Mouse (Mus musculus) liver, embryonic 12.5 days (tissue): Measurements from ENCODE around the gene Egln2. TPM values are rescaled to one million over a fixed set of nuclear protein-coding genes. Genes with fewer than 3 reads are reported as not detected.
A peak's percentile ranks its signal among the peaks of the same experiment; 100 is the strongest.

Experiments
- ATAC-seq: fragments of 200-750 bp; cut with Nextera tagmentation; 2 replicates; pipeline ENCODE4 v1.8.0; 2017; ENCODE audit warnings: moderate number of reproducible peaks, mild to moderate bottlenecking, moderate library complexity
- H3K27ac ChIP-seq: fragments of 300-500 bp; sonication (generic); 2 replicates; pipeline ENCODE4 v1.5.1; 2016; ENCODE audit warnings: mild to moderate bottlenecking
- H3K27me3 ChIP-seq: fragments of 300-500 bp; sonication (generic); replicated peaks from 2 replicates; pipeline ENCODE4 v1.6.1; 2016; ENCODE audit warnings: mild to moderate bottlenecking, moderate library complexity
- H3K36me3 ChIP-seq: fragments of 300-500 bp; sonication (generic); 2 replicates; pipeline ENCODE4 v1.6.1; 2016; ENCODE audit warnings: mild to moderate bottlenecking, moderate library complexity
- H3K4me1 ChIP-seq: fragments of 300-500 bp; sonication (generic); 2 replicates; pipeline ENCODE4 v1.6.1; 2016
- H3K4me2 ChIP-seq: fragments of 300-500 bp; sonication (generic); 2 replicates; pipeline ENCODE4 v1.6.1; 2016; ENCODE audit warnings: mild to moderate bottlenecking, moderate library complexity
- H3K4me3 ChIP-seq: fragments of 300-500 bp; sonication (generic); 2 replicates; pipeline ENCODE4 v1.5.1; 2016; ENCODE audit warnings: mild to moderate bottlenecking, moderate library complexity
- H3K9ac ChIP-seq: fragments of 300-500 bp; sonication (generic); 2 replicates; pipeline ENCODE4 v1.6.1; 2016; ENCODE audit warnings: mild to moderate bottlenecking, moderate library complexity
- H3K9me3 ChIP-seq: fragments of 300-500 bp; sonication (generic); replicated peaks from 2 replicates; pipeline ENCODE4 v1.6.1; 2016; ENCODE audit warnings: mild to moderate bottlenecking, moderate library complexity
- WGBS: fragments of 180-500 bp; shearing (Covaris S2); methylation state at CpG from one replicate; pipeline ENCODE4 v1.1.7; 2016; ENCODE audit not compliant: insufficient replicate concordance; 5-methylcytosine and 5-hydroxymethylcytosine counted together
- polyA plus RNA-seq: library from polyadenylated mRNA; unstranded; fragments of >200 nt; fragmentation: Nextera tagmentation; extraction: Ambion mirVana; gene quantifications from 2 replicates; pipeline ENCODE4 v1.2.1, GENCODE M21; 2016

The Egln2 gene
- polyA plus RNA-seq, 1 experiment from 2014 or later, result 39.9 TPM

GRCm38 (mm10) chr7:27168371-27168770, 1.8 kb upstream of the Egln2 start:
- Histone ChIP-seq H3K4me2 (no peak overlapping the region), H3K9ac (no peak overlapping the region), H3K27me3 (no peaks in the 10 kb centered on the region), H3K36me3 (peaks cover 45% of the 10 kb centered on the region), H3K4me1 (peaks cover 44% of the 10 kb centered on the region), H3K27ac (0 out of 2 replicates have a peak overlapping the region, but pooled peaks have one; percentile 13), H3K9me3 (no peaks in the 10 kb centered on the region), H3K4me3 (no peak overlapping the region)
- ATAC-seq, result no peak
- 74% methylated on average over 5 of the region's 5 CpGs for WGBS

DNA sequence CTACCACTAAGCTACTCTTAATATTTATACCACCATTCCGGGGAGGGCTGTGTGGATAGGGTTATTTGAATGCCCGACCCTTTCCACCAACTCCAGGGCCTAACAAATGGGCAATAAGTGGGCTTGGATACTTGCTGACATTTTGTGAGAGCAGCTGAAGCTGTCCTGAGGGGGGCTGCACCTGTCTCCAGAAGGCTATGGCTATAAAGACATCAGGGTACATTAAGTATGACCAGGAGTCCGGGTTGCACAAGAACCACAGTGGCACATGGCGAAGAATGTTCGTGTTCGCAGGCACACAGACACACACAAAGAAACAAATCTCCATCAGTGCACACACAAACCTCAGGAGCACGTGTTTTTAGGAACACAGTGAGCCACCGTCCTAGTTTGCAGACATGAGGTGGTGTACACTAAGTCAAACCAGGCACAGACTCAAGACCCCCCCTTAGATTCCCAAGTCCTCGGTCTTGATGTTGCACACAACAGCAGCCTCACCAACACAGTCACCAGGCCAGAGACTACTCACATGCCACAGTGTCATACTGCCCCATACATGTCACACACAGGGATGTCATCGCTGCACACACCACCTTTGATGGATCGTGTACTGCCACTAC, 983 bp upstream of the Egln2 start:
- WGBS, result 73% methylated on average over 11 of the region's 11 CpGs
- Histone ChIP-seq H3K4me3 (peak overlapping the region; percentile 84), H3K27ac (peak overlapping the region; percentile 92), H3K27me3 (no peaks in the 10 kb centered on the region), H3K4me1 (peaks cover 49% of the 10 kb centered on the region), H3K9ac (peak overlapping the region; percentile 90), H3K36me3 (peaks cover 45% of the 10 kb centered on the region), H3K9me3 (no peaks in the 10 kb centered on the region), H3K4me2 (peak overlapping the region; percentile 81)
- no peak for ATAC-seq

DNA sequence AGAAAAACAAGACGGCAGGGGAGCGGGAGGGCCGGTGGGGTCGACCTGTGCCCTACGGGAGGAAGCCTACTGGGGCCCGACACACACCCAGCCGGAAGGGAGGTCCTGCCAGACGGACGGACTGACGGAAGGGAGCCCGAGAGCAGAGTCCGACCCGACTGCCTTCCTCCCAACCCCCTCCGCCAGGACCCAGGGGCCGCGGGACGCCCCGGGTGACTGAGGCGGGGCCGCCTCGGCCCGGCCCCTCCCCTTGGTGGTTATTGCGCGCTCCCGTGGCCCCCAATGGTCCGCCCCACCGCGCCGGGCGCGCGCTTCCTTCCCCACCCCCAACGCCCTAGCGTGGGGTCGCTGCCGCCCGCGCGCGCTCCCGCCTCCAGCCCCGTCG, 381 bp downstream of the Egln2 start:
- H3K9me3 ChIP-seq, result no peaks in the 10 kb centered on the region
- H3K9ac ChIP-seq, result peak overlapping the region; percentile 90
- peaks cover 63% of the 10 kb centered on the region for H3K4me1 ChIP-seq
- ATAC-seq, result peak; percentile 76
- H3K4me2 ChIP-seq, result peak overlapping the region; percentile 81
- H3K36me3 ChIP-seq, result peaks cover 45% of the 10 kb centered on the region
- WGBS, result under 1% methylated on average over 40 of the region's 43 CpGs
- H3K27ac ChIP-seq, result peak overlapping the region; percentile 92
- no peaks in the 10 kb centered on the region for H3K27me3 ChIP-seq
- peak overlapping the region; percentile 84 for H3K4me3 ChIP-seq

- peaks cover 68% of the 10 kb centered on the region for H3K4me1 ChIP-seq
These were observed 906 bp downstream of the Egln2 start for GRCm38 (mm10) chr7:27165696-27166095.

DNA sequence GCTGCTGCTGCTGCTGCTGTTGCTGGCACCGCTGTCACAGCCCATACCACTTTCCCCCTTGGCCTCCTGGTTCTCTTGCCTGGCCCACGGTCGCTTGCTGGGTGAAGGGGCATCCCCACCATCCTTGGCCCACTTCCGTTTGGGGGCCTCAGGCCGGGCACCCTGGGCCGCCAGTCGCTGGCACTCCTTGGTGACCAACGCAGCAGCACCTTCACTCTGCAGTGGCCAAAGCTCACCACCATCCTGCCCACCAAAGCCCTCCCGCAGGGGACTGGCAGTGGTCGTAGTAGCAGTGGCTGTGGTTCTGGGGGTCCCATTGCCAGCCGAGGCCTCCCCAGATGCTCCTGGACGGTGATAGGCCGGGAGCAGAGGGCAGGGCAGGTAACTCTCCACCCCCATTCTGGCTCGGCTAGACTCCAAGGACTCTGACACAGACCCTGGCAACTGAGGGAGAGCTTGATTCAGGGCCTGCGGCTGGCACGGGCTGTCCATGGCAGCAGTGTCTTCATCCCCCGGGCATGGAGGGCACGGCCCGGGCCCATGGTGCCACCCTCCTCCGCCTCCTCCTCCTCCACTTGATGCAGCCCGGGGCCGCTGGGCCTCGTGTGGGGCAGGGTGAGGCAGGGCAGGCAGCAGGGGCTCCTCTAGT, 1.5 kb downstream of the Egln2 start:
- Histone ChIP-seq H3K27me3 (no peaks in the 10 kb centered on the region), H3K36me3 (peaks cover 47% of the 10 kb centered on the region), H3K27ac (peak overlapping the region; percentile 92), H3K9ac (peak overlapping the region; percentile 90), H3K4me1 (peaks cover 74% of the 10 kb centered on the region), H3K4me2 (peak overlapping the region; percentile 81), H3K9me3 (no peaks in the 10 kb centered on the region), H3K4me3 (peak overlapping the region; percentile 84)
- WGBS, result 76% methylated on average over 23 of the region's 23 CpGs
- no peak for ATAC-seq

More at GRCm38 (mm10) chr7:27165696-27166095, 906 bp downstream of the Egln2 start:
- Histone ChIP-seq H3K4me2 (peak overlapping the region; percentile 81), H3K36me3 (peaks cover 47% of the 10 kb centered on the region), H3K27me3 (no peaks in the 10 kb centered on the region), H3K27ac (peak overlapping the region; percentile 92), H3K9me3 (no peaks in the 10 kb centered on the region), H3K4me3 (peak overlapping the region; percentile 84), H3K9ac (peak overlapping the region; percentile 90)
- peak; percentile 1; the same call in 1 of the 2 replicates for ATAC-seq
- 4% methylated on average over 8 of the region's 8 CpGs for WGBS

DNA sequence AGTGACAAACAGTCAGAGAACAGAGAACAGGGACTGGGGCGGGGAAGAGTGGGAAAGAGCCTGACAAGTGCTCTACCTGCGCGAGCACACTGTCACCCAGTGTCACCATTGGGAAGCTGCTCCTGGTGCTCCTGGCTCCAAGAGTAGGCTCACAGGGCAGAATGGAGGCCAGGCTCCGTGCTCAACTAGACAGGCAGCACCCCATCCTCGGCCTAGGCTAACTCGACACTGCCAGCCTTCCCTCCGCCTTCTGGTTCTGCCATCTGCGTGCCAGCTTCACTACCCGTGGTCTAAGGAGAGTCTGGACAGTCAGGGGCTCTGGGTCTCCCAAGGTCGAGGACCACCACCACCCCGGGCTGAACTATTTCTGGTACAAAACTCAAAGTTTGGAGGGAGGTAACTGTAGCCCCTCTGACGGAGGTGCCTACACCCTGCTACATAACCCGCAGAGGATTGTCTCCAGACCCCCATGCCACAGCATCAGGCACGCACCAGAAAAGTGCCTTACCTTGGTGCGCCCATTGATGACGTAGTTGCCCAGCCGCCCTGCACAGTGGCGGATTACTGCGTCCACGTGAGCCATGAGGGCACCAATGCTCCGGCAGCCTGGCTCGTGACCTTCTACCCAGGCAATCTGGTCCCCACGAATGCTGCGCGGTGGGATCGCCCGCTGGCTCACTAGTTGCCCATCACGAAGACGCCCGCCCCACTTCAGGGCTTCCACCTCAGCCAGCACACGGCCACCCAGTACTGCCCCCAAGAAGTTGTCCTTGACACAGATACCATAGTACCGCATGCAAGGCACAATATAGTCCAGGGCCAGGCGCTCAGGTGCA, 2.3 kb downstream of the Egln2 start:
- H3K27ac ChIP-seq, result no peak overlapping the region
- H3K9me3 ChIP-seq, result no peaks in the 10 kb centered on the region
- H3K4me2 ChIP-seq, result peak overlapping the region; percentile 81
- peak overlapping the region; percentile 20; the same call in 1 of the 2 replicates for H3K4me3 ChIP-seq
- H3K9ac ChIP-seq, result 0 out of 2 replicates have a peak overlapping the region, but pooled peaks have one; percentile 3
- H3K27me3 ChIP-seq, result no peaks in the 10 kb centered on the region
- WGBS, result 82% methylated on average over 33 of the region's 33 CpGs
- ATAC-seq, result no peak
- H3K4me1 ChIP-seq, result peaks cover 76% of the 10 kb centered on the region
- peaks cover 51% of the 10 kb centered on the region for H3K36me3 ChIP-seq

- peaks cover 60% of the 10 kb centered on the region for H3K36me3 ChIP-seq
- peaks cover 72% of the 10 kb centered on the region for H3K4me1 ChIP-seq
- H3K9ac ChIP-seq, result peak overlapping the region; percentile 17; the same call in 1 of the 2 replicates
- H3K9me3 ChIP-seq, result no peaks in the 10 kb centered on the region
- ATAC-seq, result no peak
- H3K27me3 ChIP-seq, result no peaks in the 10 kb centered on the region
- WGBS, result 73% methylated on average over 5 of the region's 5 CpGs
- H3K4me2 ChIP-seq, result peak overlapping the region; percentile 33; the same call in 1 of the 2 replicates
- no peak overlapping the region for H3K4me3 ChIP-seq
- H3K27ac ChIP-seq, result no peak overlapping the region
These were observed 3.2 kb downstream of the Egln2 start for GRCm38 (mm10) chr7:27163450-27163805.

DNA sequence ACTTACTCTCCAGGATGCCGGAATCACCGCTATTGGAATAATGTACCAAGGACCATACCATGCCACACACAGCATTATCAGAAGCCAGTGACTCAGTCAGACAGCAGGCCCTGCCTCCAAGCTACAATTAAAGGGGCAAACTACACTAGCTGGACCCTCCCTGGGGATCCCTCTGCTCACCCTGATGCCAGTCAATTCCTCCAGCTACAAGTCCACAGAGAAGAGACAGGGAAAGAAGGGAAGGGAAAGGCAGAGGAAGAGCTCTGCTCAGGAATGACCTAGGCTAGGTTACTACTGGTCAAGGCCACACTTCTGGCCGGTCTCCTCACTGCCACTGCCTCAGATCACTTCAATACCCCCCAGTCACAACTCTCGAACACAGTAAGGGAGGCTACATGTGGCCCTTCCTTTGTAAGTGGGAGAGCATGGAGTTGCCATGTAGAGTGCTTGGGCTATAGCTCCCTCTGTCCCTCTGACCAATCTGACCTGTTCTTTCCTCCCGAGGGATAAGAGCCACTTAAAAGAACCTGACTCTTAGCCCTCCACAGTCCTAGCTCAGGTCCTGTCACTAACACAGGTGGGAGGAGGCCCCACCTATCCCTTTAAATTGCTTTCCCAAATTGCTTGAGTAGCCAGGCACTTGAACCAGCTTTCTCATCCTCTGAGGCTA, 3.7 kb downstream of the Egln2 start:
- Histone ChIP-seq H3K36me3 (peaks cover 65% of the 10 kb centered on the region), H3K4me1 (peaks cover 67% of the 10 kb centered on the region), H3K9ac (0 out of 2 replicates have a peak overlapping the region, but pooled peaks have one; percentile 17), H3K4me2 (peak overlapping the region; percentile 33; the same call in 1 of the 2 replicates), H3K4me3 (no peak overlapping the region), H3K27me3 (no peaks in the 10 kb centered on the region), H3K9me3 (no peaks in the 10 kb centered on the region), H3K27ac (no peak overlapping the region)
- WGBS, result 72% methylated on average over 5 of the region's 5 CpGs
- no peak for ATAC-seq

- 78% methylated on average over 4 of the region's 4 CpGs for WGBS
- no peak overlapping the region for H3K9ac ChIP-seq
- no peak for ATAC-seq
- H3K4me3 ChIP-seq, result no peak overlapping the region
- no peaks in the 10 kb centered on the region for H3K27me3 ChIP-seq
- H3K36me3 ChIP-seq, result peaks cover 74% of the 10 kb centered on the region
- no peak overlapping the region for H3K27ac ChIP-seq
- no peak overlapping the region for H3K4me2 ChIP-seq
- H3K9me3 ChIP-seq, result no peaks in the 10 kb centered on the region
- peaks cover 59% of the 10 kb centered on the region for H3K4me1 ChIP-seq
These were observed 4.9 kb downstream of the Egln2 start for GRCm38 (mm10) chr7:27161744-27162143.

DNA sequence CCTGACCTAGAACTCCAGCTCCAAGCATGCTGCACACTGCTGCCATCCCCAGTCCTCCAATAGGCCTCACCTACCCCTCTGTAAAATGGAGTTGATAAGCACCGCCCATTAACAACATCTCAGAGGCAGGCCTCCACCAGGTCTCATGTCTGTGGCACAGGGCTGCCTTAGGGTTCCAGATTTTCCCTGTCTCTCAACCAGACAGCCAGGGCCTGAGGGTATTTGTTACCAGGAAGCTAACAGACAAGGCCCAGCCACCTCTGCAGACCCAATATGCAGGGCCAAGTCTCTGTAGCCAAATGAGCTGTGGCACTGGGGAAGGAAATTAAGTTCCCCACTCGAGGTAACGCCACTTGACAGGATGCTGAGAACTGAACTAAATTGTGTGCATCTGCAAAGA, 5.7 kb downstream of the Egln2 start:
- Histone ChIP-seq H3K4me3 (no peak overlapping the region), H3K27ac (no peak overlapping the region), H3K27me3 (no peaks in the 10 kb centered on the region), H3K9me3 (no peaks in the 10 kb centered on the region), H3K4me1 (peaks cover 58% of the 10 kb centered on the region), H3K4me2 (no peak overlapping the region), H3K9ac (no peak overlapping the region), H3K36me3 (peaks cover 76% of the 10 kb centered on the region)
- 70% methylated on average over 3 of the region's 3 CpGs for WGBS
- ATAC-seq, result no peak

GRCm38 (mm10) chr7:27159882-27160281, 6.7 kb downstream of the Egln2 start:
- Histone ChIP-seq H3K4me3 (no peak overlapping the region), H3K36me3 (peaks cover 70% of the 10 kb centered on the region), H3K9ac (no peak overlapping the region), H3K9me3 (no peaks in the 10 kb centered on the region), H3K27me3 (no peaks in the 10 kb centered on the region), H3K4me2 (no peak overlapping the region), H3K27ac (no peak overlapping the region), H3K4me1 (peaks cover 47% of the 10 kb centered on the region)
- 13% methylated on average over 8 of the region's 8 CpGs for WGBS
- ATAC-seq, result peak; percentile 83
